Mouse (Mus musculus) kidney, embryonic 14.5 days (tissue): ENCODE results near the gene Arvcf. TPM values are rescaled to one million over a fixed set of nuclear protein-coding genes. Genes with fewer than 3 reads are reported as not detected.
A peak's percentile ranks its signal among the peaks of the same experiment; 100 is the strongest.

ENCODE experiments used
- ATAC-seq: fragments of 200-750 bp; cut with Nextera tagmentation; 2 replicates; pipeline ENCODE4 v1.8.0; 2017; ENCODE audit warnings: moderate number of reproducible peaks, mild to moderate bottlenecking, moderate TSS enrichment, moderate library complexity; ENCODE audit not compliant: low FRiP score, low TSS enrichment
- H3K27ac ChIP-seq: fragments of 300-500 bp; sonication (generic); 2 replicates; pipeline ENCODE4 v1.5.1; 2014; ENCODE audit warnings: low read depth, mild to moderate bottlenecking, low read length, moderate library complexity, mixed read lengths
- H3K27me3 ChIP-seq: fragments of 300-500 bp; sonication (generic); 2 replicates; pipeline ENCODE4 v1.6.1; 2014; ENCODE audit warnings: mild to moderate bottlenecking, low read length; ENCODE audit not compliant: control insufficient read depth, insufficient read depth
- H3K36me3 ChIP-seq: fragments of 300-500 bp; sonication (generic); 2 replicates; pipeline ENCODE4 v1.6.1; 2014; ENCODE audit warnings: low read length, mixed read lengths; ENCODE audit not compliant: control insufficient read depth, insufficient read depth
- H3K4me1 ChIP-seq: fragments of 300-500 bp; sonication (generic); 2 replicates; pipeline ENCODE4 v1.6.1; 2014; ENCODE audit warnings: low read length, mixed read lengths; ENCODE audit not compliant: control insufficient read depth, insufficient read depth
- H3K4me2 ChIP-seq: fragments of 300-500 bp; sonication (generic); replicated peaks from 2 replicates; pipeline ENCODE4 v1.6.1; 2014; ENCODE audit warnings: low read depth, mild to moderate bottlenecking, low read length
- H3K4me3 ChIP-seq: fragments of 300-500 bp; sonication (generic); 2 replicates; pipeline ENCODE4 v1.5.1; 2014; ENCODE audit warnings: mild to moderate bottlenecking, low read length
- H3K9ac ChIP-seq: fragments of 300-500 bp; sonication (generic); 2 replicates; pipeline ENCODE4 v1.6.1; 2014; ENCODE audit warnings: low read depth, mild to moderate bottlenecking, low read length, moderate library complexity
- H3K9me3 ChIP-seq: fragments of 300-500 bp; sonication (generic); 2 replicates; pipeline ENCODE4 v1.6.1; 2016; ENCODE audit warnings: low read length; ENCODE audit not compliant: control insufficient read depth
- whole genome bisulfite sequencing: fragments of 180-500 bp; shearing (Covaris S2); extraction: QIAGEN DNeasy Blood & Tissue Kit; methylation state at CpG from one replicate; pipeline ENCODE4 v1.1.7; 2014; 5-methylcytosine and 5-hydroxymethylcytosine counted together
- polyA plus RNA-seq: library from polyadenylated mRNA; unstranded; fragments of >200 nt; fragmentation: Nextera tagmentation; extraction: Ambion mirVana; gene quantifications from 2 replicates; pipeline ENCODE4 v1.2.1, GENCODE M21; 2014

Arvcf gene
- polyA plus RNA-seq, 1 experiment from 2014 or later: 27.0 TPM

DNA sequence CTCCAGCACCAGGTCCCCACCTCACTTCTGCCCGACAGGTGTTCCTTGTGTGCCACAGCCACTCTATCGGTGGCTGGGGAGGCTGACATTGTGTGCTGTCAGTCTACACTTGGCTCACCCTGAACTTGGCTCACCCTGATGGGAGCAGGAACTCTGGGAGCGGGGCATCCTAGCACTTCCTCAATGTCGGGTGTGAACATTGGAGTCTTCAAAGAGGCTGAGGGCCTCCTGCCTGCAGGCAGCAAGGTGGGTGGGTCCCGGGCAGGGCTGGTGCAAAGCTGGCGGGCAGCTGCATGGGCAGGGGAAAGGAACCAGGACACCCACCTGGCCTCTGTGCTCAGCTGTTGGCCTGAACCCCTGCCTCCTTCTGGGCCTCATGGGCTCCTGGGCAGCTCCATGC is 88.1 kb downstream of the Arvcf start:
- Histone ChIP-seq H3K36me3 (peaks cover 10% of the 10 kb centered on the region), H3K27ac (no peak overlapping the region), H3K4me3 (no peak overlapping the region), H3K9ac (no peak overlapping the region), H3K4me2 (no peak overlapping the region), H3K4me1 (no peaks in the 10 kb centered on the region), H3K27me3 (no peaks in the 10 kb centered on the region), H3K9me3 (no peaks in the 10 kb centered on the region)
- no peak; the same call in 1 of the 2 replicates for ATAC-seq
- WGBS: 87% methylated on average over 6 of the region's 6 CpGs

DNA sequence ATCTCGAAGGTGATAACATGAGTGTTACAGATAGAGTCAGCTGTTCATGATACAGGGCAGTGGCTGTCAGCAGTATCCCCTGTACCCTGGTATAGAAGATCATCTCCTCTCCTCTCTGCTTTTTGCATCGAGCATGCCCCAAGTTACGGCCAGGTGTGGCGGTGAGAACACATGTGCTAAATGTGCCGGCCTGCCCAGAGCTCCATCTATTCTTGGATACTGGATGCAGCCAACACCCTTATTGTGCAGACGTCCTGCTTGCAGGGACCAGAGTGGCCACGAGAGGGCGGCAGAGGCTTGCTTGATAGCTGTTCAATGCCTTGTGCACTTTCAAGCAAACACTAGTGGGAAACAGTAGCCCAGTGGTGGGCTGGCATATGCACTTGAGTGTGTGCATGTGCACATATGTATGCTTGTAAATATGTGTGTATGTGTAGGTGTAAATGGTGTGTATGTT is 95.4 kb downstream of the Arvcf start:
- WGBS: 25% methylated on average over 8 of the region's 8 CpGs
- no peaks in the 10 kb centered on the region for H3K27me3 ChIP-seq
- H3K27ac ChIP-seq: no peak overlapping the region
- no peak overlapping the region for H3K4me3 ChIP-seq
- H3K4me1 ChIP-seq: peaks cover 10% of the 10 kb centered on the region
- ATAC-seq: peak; percentile 68
- no peak overlapping the region for H3K4me2 ChIP-seq
- no peak overlapping the region for H3K9ac ChIP-seq
- H3K9me3 ChIP-seq: no peaks in the 10 kb centered on the region
- H3K36me3 ChIP-seq: peaks cover 11% of the 10 kb centered on the region

DNA sequence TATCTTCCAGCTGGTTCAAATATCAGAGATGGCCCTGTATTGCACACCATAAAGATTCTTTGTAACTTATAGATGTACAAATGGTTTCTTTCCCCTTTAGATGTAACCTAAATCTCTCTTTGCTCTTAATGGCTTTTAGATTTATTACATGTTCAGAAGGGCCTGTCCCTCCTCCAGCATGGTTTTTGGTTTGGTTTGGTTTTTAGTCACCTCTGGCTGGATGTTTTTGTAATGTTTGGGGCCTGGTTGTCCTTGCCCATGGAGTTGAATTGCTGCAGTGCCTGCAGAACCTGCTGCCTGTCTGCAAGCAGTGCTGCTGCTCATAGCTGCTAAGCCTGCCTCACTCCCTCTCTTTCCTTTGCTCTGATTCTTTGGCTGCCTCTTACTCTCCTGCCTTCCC is 99.3 kb downstream of the Arvcf start:
- no peak for ATAC-seq
- no peak overlapping the region for H3K4me2 ChIP-seq
- H3K36me3 ChIP-seq: no peaks in the 10 kb centered on the region
- peak overlapping the region; percentile 1; the same call in 1 of the 2 replicates for H3K27ac ChIP-seq
- no peaks in the 10 kb centered on the region for H3K27me3 ChIP-seq
- H3K4me1 ChIP-seq: peaks cover 25% of the 10 kb centered on the region
- no peaks in the 10 kb centered on the region for H3K9me3 ChIP-seq
- H3K4me3 ChIP-seq: no peak overlapping the region
- H3K9ac ChIP-seq: no peak overlapping the region

DNA sequence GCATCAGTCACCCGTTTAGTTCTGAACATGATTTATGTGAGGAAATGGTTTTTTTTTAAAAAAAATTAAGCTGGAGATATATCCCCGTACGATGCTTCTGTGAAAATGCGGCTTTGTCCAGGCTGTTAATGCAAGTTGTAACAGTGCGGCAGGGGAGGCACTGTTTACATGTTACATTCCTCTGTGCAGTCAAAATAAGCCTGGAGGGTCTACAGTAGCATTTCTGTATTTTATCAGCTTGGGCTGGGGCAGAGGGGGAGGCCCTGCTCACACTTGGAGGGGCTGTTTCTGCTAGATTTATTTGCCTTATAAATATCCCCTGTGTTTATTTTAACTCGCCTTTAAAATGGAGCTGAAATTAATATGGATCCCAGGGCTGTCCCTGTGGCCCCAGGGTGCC is 100.1 kb downstream of the Arvcf start:
- no peak overlapping the region for H3K4me3 ChIP-seq
- ATAC-seq: peak; percentile 65
- 24% methylated on average over 6 of the region's 6 CpGs for WGBS

DNA sequence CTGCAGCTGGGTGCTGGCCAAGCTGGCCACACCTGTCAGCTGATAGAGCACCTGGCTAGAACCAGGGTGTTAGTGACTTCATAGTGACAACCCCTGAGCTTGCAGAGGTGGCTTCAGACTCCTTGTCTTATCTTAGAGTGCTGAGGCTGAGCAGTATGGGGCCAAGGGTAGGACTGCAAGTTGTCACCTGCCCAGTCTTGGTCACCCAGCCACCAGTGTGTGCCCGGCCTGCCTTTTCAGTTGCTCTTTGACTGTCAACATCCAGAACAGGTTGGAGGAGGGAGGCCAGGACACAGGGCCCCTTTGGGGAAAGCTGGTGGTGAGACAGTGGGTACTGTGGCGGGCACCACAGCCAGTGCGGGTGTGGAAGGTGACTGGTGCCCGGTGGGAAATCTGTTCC is 101.0 kb downstream of the Arvcf start:
- H3K27ac ChIP-seq: no peak overlapping the region
- no peaks in the 10 kb centered on the region for H3K9me3 ChIP-seq
- no peaks in the 10 kb centered on the region for H3K36me3 ChIP-seq
- H3K9ac ChIP-seq: no peak overlapping the region
- no peak for ATAC-seq
- no peaks in the 10 kb centered on the region for H3K27me3 ChIP-seq
- H3K4me1 ChIP-seq: peaks cover 30% of the 10 kb centered on the region
- WGBS: 97% methylated on average over 4 of the region's 4 CpGs
- H3K4me3 ChIP-seq: no peak overlapping the region
- H3K4me2 ChIP-seq: no peak overlapping the region

More for the DNA sequence above, 100.1 kb downstream of the Arvcf start:
- H3K36me3 ChIP-seq: no peaks in the 10 kb centered on the region
- H3K27me3 ChIP-seq: no peaks in the 10 kb centered on the region
- H3K4me1 ChIP-seq: peaks cover 29% of the 10 kb centered on the region
- H3K27ac ChIP-seq: no peak overlapping the region
- no peak overlapping the region for H3K9ac ChIP-seq
- H3K4me2 ChIP-seq: no peak overlapping the region
- H3K9me3 ChIP-seq: no peaks in the 10 kb centered on the region

DNA sequence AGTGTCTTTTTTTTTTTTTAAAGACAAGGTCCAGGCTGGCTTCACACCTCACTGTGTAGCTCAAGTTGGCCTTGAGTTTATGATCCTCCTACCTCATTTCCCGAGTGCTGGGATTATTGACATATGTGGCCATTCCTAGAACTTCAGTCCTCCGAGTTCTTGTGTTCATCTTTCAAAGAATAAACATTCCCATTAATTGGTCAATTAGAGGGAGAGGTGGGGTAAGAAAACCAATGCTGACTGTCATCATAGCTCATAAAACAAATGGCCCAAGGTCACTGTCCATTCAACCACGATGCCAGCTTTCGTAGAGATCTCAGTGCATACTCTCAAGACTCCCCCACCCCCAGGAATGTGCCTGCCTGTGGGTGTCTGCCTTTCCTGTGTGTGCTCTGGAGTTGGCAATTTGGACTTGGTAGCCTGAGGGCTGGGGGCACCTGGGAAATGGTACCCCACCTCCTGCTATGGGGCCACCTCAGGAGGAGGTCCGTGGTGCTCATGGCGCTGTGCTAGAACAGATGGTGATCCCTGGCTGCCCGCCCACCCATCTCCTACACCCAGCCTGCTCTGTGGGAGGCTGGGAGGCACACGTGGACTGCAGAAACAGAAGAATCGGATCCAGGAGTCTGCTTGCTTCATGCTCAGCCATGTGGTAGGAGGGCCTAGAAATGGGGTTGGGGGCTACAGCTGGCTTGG is 103.7 kb downstream of the Arvcf start:
- Histone ChIP-seq H3K4me2 (no peak overlapping the region), H3K27me3 (no peaks in the 10 kb centered on the region), H3K9me3 (no peaks in the 10 kb centered on the region), H3K4me1 (peaks cover 30% of the 10 kb centered on the region), H3K9ac (no peak overlapping the region), H3K27ac (no peak overlapping the region), H3K36me3 (peaks cover 1% of the 10 kb centered on the region; the same call in 1 of the 2 replicates), H3K4me3 (no peak overlapping the region)
- peak; percentile 67 for ATAC-seq
- 42% methylated on average over 9 of the region's 9 CpGs for whole genome bisulfite sequencing

DNA sequence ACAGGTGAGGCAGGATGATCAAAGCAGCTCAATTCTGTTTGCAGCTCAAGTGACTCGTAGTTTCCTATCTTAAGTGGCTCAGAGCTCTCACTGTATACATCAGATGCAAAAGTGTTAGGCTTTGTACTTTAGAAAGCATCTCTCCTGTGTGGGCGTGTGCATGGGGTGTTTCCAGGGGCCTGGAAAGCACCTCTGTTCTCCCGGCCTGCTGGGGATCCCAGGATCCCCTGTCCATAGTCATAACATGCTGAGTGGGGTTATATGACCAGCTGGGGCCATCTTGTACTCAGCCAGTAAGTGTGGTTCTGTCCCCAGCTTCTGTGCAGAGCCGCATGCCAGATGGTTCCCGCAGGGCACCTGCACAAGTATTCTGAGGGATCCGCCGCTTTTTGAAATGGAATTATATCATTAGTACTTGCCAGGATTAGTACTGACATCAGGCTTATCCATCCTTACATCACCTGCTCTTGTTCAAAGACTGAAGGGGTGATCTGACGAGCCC is 104.4 kb downstream of the Arvcf start:
- no peak for ATAC-seq
- H3K9ac ChIP-seq: no peak overlapping the region
- no peak overlapping the region for H3K27ac ChIP-seq
- no peaks in the 10 kb centered on the region for H3K27me3 ChIP-seq
- no peaks in the 10 kb centered on the region for H3K9me3 ChIP-seq
- 88% methylated on average over 8 of the region's 8 CpGs for WGBS
- H3K4me2 ChIP-seq: no peak overlapping the region
- no peak overlapping the region for H3K4me3 ChIP-seq
- H3K4me1 ChIP-seq: peaks cover 28% of the 10 kb centered on the region
- peaks cover 7% of the 10 kb centered on the region; the same call in 1 of the 2 replicates for H3K36me3 ChIP-seq

DNA sequence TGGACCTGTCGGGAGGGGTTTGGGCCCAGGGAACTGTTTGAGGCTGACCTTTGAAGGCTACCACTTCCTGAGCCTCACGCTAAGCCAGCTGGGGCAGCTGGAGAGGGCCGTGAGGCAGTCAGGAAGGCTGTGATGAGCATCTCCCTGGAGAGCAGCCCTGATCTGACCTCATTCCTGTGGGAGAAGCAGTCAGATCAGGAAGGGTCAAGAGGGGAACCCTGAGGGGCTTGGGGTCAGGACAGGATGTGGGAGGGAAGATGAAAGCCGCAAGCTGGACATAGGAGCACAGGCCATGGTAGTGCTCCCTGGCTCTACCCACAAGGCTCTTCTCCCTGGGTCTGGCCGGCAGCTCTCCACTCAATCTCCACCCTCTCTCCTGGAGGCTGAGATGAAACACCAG is 105.9 kb downstream of the Arvcf start:
- Histone ChIP-seq H3K9ac (no peak overlapping the region), H3K27me3 (no peaks in the 10 kb centered on the region; the same call in 1 of the 2 replicates), H3K27ac (no peak overlapping the region), H3K4me2 (no peak overlapping the region), H3K36me3 (peaks cover 7% of the 10 kb centered on the region; the same call in 1 of the 2 replicates), H3K4me1 (peaks cover 17% of the 10 kb centered on the region), H3K4me3 (no peak overlapping the region), H3K9me3 (no peaks in the 10 kb centered on the region)
- WGBS: 21% methylated on average over 5 of the region's 5 CpGs
- no peak for ATAC-seq

DNA sequence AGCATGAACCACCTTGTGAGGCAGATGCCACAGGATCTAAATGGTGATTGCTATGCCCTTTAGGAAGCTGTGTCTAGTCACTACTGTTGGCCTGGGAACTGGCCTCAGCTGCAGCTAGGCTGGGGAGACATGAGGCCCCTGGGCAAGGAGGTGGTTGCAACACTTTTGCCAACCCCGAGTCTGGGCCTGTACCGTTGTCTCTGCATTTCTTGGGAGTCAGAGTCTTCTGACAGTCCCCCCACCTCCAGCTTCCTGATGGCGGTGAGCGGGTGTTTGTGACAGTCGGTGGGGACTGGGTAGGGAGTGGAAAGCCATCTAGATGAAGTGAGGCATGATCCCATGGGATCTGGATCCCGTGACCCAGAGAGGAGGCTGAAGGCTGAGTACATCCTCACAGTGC is 107.4 kb downstream of the Arvcf start:
- no peak overlapping the region for H3K9ac ChIP-seq
- no peak overlapping the region for H3K4me3 ChIP-seq
- H3K36me3 ChIP-seq: peaks cover 7% of the 10 kb centered on the region; the same call in 1 of the 2 replicates
- H3K27me3 ChIP-seq: peaks cover 1% of the 10 kb centered on the region; the same call in 1 of the 2 replicates
- H3K4me1 ChIP-seq: peaks cover 31% of the 10 kb centered on the region
- no peak for ATAC-seq
- H3K27ac ChIP-seq: no peak overlapping the region
- WGBS: 92% methylated on average over 6 of the region's 6 CpGs
- H3K9me3 ChIP-seq: no peaks in the 10 kb centered on the region
- H3K4me2 ChIP-seq: no peak overlapping the region
